Mouse (Mus musculus) thymus, adult 18-20 months (tissue): Measurements from ENCODE around the gene Methig1.
"Not testable (repeated sequence)": the region's sequence is repeated elsewhere in the genome, so short reads cannot be mapped to it uniquely, and the experiment has no call there.

Experiments
- DNase-seq, 2 experiments: peaks; one replicate each; pipeline ENCODE4 v3.0.0; 2022; ENCODE audit warnings: mixed read lengths in 2 of 2

Gene Methig1

GRCm38 (mm10) chr15:100341314-100341980 is 11.5 kb upstream of the Methig1 start:
- not testable (repeated sequence) for DNase-seq

- no peak for DNase-seq
Observed at GRCm38 (mm10) chr15:100345484-100345883, 7.5 kb upstream of the Methig1 start.

- no peak for DNase-seq
Observed at GRCm38 (mm10) chr15:100346761-100347160, 6.2 kb upstream of the Methig1 start.

- DNase-seq, result no peak
Observed at GRCm38 (mm10) chr15:100349496-100349895, 3.5 kb upstream of the Methig1 start.

GRCm38 (mm10) chr15:100351501-100352060 is 1.4 kb upstream of the Methig1 start:
- no peak for DNase-seq

GRCm38 (mm10) chr15:100353399-100353798 is 450 bp downstream of the Methig1 start:
- not testable (repeated sequence) for DNase-seq

GRCm38 (mm10) chr15:100355876-100356275 is 2.9 kb downstream of the Methig1 start:
- no peak for DNase-seq

GRCm38 (mm10) chr15:100364242-100364641 is 11.3 kb downstream of the Methig1 start, which contains the start of gene Higd1c:
Higd1c (plus strand) TSS chr15:100364542.
- no peak for DNase-seq

- not testable (repeated sequence) for DNase-seq
Observed at GRCm38 (mm10) chr15:100365967-100366366, 13.0 kb downstream of the Methig1 start.

- DNase-seq, result no peak
Observed at GRCm38 (mm10) chr15:100367119-100367518, 14.2 kb downstream of the Methig1 start.

GRCm38 (mm10) chr15:100375066-100375465 is 22.1 kb downstream of the Methig1 start:
- peak in 1 of 2 experiments; percentile 12 for DNase-seq

GRCm38 (mm10) chr15:100377847-100378505 is 25.0 kb downstream of the Methig1 start:
- not testable (repeated sequence) for DNase-seq

- DNase-seq, result no peak
Observed at GRCm38 (mm10) chr15:100379658-100380057, 26.7 kb downstream of the Methig1 start.

GRCm38 (mm10) chr15:100380104-100380503 is 27.2 kb downstream of the Methig1 start:
- DNase-seq, result no peak

GRCm38 (mm10) chr15:100385705-100386104 is 32.8 kb downstream of the Methig1 start:
- DNase-seq, result no peak

- DNase-seq, result no peak
Observed at GRCm38 (mm10) chr15:100387544-100388223, 34.7 kb downstream of the Methig1 start.

GRCm38 (mm10) chr15:100388224-100388835 is 35.4 kb downstream of the Methig1 start:
- no peak for DNase-seq

- DNase-seq, result no peak
Observed at GRCm38 (mm10) chr15:100388886-100389285, 35.9 kb downstream of the Methig1 start.

GRCm38 (mm10) chr15:100391066-100391465 is 38.1 kb downstream of the Methig1 start:
- DNase-seq, result no peak

GRCm38 (mm10) chr15:100391599-100391998 is 38.6 kb downstream of the Methig1 start:
- no peak for DNase-seq

- DNase-seq, result no peak
Observed at GRCm38 (mm10) chr15:100393016-100393415, 40.1 kb downstream of the Methig1 start.

- no peak for DNase-seq
Observed at GRCm38 (mm10) chr15:100395561-100395960, 42.6 kb downstream of the Methig1 start.
